8 mouse cellular contexts compared by ENCODE assay signal in genomic region chr12:100604540-100604939, GRCm38 (mm10).
DNase-seq lines count a peak whose midpoint lies in the region; ATAC-seq and TF ChIP-seq lines count a peak whose summit lies in the region.

No protein-coding gene starts in this region.

- WGBS in forebrain, embryonic 13.5 days, result 0% methylated on average over 1 of the region's 1 CpGs
- 0% methylated on average over 1 of the region's 1 CpGs for WGBS in liver, embryonic 14.5 days (ENCODE audit: insufficient replicate concordance)

- peak; percentile 79 for ATAC-seq in CD4-positive, CD25-positive, alpha-beta regulatory T cell, adult 4 months
- ATAC-seq in forebrain, embryonic 13.5 days, result peak; percentile 81
- peak; percentile 80 for ATAC-seq in inflammation-experienced regulatory T-cells, adult 6 months
- no peak for ATAC-seq in liver, embryonic 14.5 days (ENCODE audit: insufficient read depth)

- H3K27me3 ChIP-seq in forebrain, embryonic 13.5 days, result no peaks in the 10 kb centered on the region
- no peaks in the 10 kb centered on the region for H3K27me3 ChIP-seq in liver, embryonic 14.5 days (ENCODE audit: control insufficient read depth, insufficient read depth, low read length)

- no peak overlapping the region for H3K9ac ChIP-seq in forebrain, embryonic 13.5 days
- no peak overlapping the region for H3K9ac ChIP-seq in liver, embryonic 14.5 days (replicated peaks)

- no peak overlapping the region for H3K4me2 ChIP-seq in forebrain, embryonic 13.5 days
- no peak overlapping the region for H3K4me2 ChIP-seq in liver, embryonic 14.5 days (ENCODE audit: low read depth)

- TF ChIP-seq CTCF in liver, embryonic 14.5 days (IDR thresholded peaks at IDR 0.05; ENCODE audit: low read depth), result peak; percentile 86

- no peak overlapping the region for H3K27ac ChIP-seq in forebrain, embryonic 13.5 days
- H3K27ac ChIP-seq in liver, embryonic 14.5 days, result no peak overlapping the region

- no peaks in the 10 kb centered on the region for H3K4me1 ChIP-seq in forebrain, embryonic 13.5 days
- no peaks in the 10 kb centered on the region for H3K4me1 ChIP-seq in liver, embryonic 14.5 days (replicated peaks; ENCODE audit: control insufficient read depth in 2 of 2, insufficient read depth in 2 of 2, low read length in 1 of 2)

- TF ChIP-seq EP300 in liver, embryonic 14.5 days (IDR thresholded peaks at IDR 0.05; ENCODE audit: low read depth), result no peak

- DNase-seq in 3T3-L1 (ENCODE audit: low read depth, low spot score), result peak; percentile 71
- peak; percentile 15 for DNase-seq in c-Kit-negative CD71-positive TER-119-positive erythroid progenitor cells, embryonic 14.5 days (ENCODE audit: low read depth, low spot score)
- peak; percentile 10 to 12 (median 12) for DNase-seq in liver, embryonic 14.5 days (ENCODE audit: low read depth in 3 of 3, low spot score in 3 of 3)
- peak; percentile 29 to 47 for DNase-seq in natural killer cell, adult 2 months (ENCODE audit: low spot score in 2 of 2)
- no peak for DNase-seq in right cerebral cortex, postnatal 14 days

- no peaks in the 10 kb centered on the region for H3K36me3 ChIP-seq in forebrain, embryonic 13.5 days (ENCODE audit: poor library complexity, severe bottlenecking)
- H3K36me3 ChIP-seq in liver, embryonic 14.5 days (replicated peaks; ENCODE audit: control insufficient read depth, insufficient read depth, low read depth), result no peaks in the 10 kb centered on the region

- no peaks in the 10 kb centered on the region for H3K9me3 ChIP-seq in forebrain, embryonic 13.5 days (replicated peaks)
- H3K9me3 ChIP-seq in liver, embryonic 14.5 days (ENCODE audit: control insufficient read depth, low read length), result no peaks in the 10 kb centered on the region

- H3K4me3 ChIP-seq in forebrain, embryonic 13.5 days, result no peak overlapping the region
- no peak overlapping the region for H3K4me3 ChIP-seq in liver, embryonic 14.5 days (ENCODE audit: insufficient read depth in 1 of 2, low read depth in 2 of 2, low read length in 2 of 2)
